In genomic region chr12:69777341-69777730, GRCm38 (mm10) we compare ENCODE assay signal across 25 mouse cellular contexts. TPM values are rescaled to one million over a fixed set of nuclear protein-coding genes. Genes with fewer than 3 reads are reported as not detected.
DNase-seq lines count a peak whose midpoint lies in the region; ATAC-seq and TF ChIP-seq lines count a peak whose summit lies in the region.
"Had no signal": no experiment of that assay in that cellular context is flagged by ENCODE, and none has a peak within 500 bp of the region (broad histone marks: within the 10 kb centered on the region; RNA-seq: fewer than 3 reads in every experiment).

No protein-coding gene starts in this region.

- no peak for ATAC-seq in intestine, embryonic 15.5 days
- no peak for ATAC-seq in intestine, postnatal 0 days
- no peak for ATAC-seq in limb, embryonic 15.5 days (ENCODE audit: insufficient number of reproducible peaks, low FRiP score, low TSS enrichment, low read depth)
- ATAC-seq in kidney, embryonic 16.5 days (ENCODE audit: low FRiP score, low TSS enrichment): no peak
- no peak for ATAC-seq in liver, embryonic 16.5 days (ENCODE audit: low read depth)
- ATAC-seq: forebrain, postnatal 0 days; hindbrain, postnatal 0 days had no signal

- H3K4me3 ChIP-seq in intestine, embryonic 15.5 days (replicated peaks): no peak overlapping the region
- H3K4me3 ChIP-seq in intestine, postnatal 0 days (ENCODE audit: low read depth, low read length): no peak overlapping the region
- no peak overlapping the region for H3K4me3 ChIP-seq in limb, embryonic 15.5 days
- H3K4me3 ChIP-seq in limb, embryonic 10.5 days: no peak overlapping the region
- no peak overlapping the region for H3K4me3 ChIP-seq in kidney, embryonic 16.5 days (ENCODE audit: low read length)
- no peak overlapping the region for H3K4me3 ChIP-seq in liver, embryonic 16.5 days (ENCODE audit: low read depth, low read length)
- H3K4me3 ChIP-seq: embryonic facial prominence, embryonic 13.5 days; forebrain, embryonic 10.5 days; heart, embryonic 15.5 days; hindbrain, embryonic 12.5 days; limb, embryonic 13.5 days had no signal

- 79% methylated on average over 6 of the region's 6 CpGs for WGBS in intestine, embryonic 15.5 days
- WGBS in intestine, postnatal 0 days: 72% methylated on average over 6 of the region's 6 CpGs
- 82% methylated on average over 6 of the region's 6 CpGs for WGBS in limb, embryonic 15.5 days
- WGBS in limb, embryonic 10.5 days: 85% methylated on average over 6 of the region's 6 CpGs
- 85% methylated on average over 6 of the region's 6 CpGs for WGBS in kidney, embryonic 16.5 days
- WGBS in liver, embryonic 16.5 days (ENCODE audit: insufficient replicate concordance): 74% methylated on average over 6 of the region's 6 CpGs

- no peak overlapping the region for H3K9ac ChIP-seq in intestine, embryonic 15.5 days
- no peak overlapping the region for H3K9ac ChIP-seq in intestine, postnatal 0 days (ENCODE audit: low read depth, low read length)
- no peak overlapping the region for H3K9ac ChIP-seq in limb, embryonic 15.5 days
- H3K9ac ChIP-seq in kidney, embryonic 16.5 days (replicated peaks; ENCODE audit: low read length): peak overlapping the region; percentile 49
- no peak overlapping the region for H3K9ac ChIP-seq in liver, embryonic 16.5 days (ENCODE audit: low read depth, low read length)
- H3K9ac ChIP-seq: embryonic facial prominence, embryonic 13.5 days; forebrain, postnatal 0 days; heart, embryonic 15.5 days; hindbrain, embryonic 12.5 days; limb, embryonic 13.5 days; lung, embryonic 14.5 days had no signal

- DNase-seq in limb, embryonic 10.5 days (ENCODE audit: low spot score): no peak
- no peak for DNase-seq in Muller cell, postnatal 12 days (ENCODE audit: inconsistent ontology term)
- DNase-seq in cerebellum, adult 18-20 months: no peak
- DNase-seq: adrenal gland, postnatal 14 days; cerebellum, adult 11-12 months; cerebellum, postnatal 10 days; forebrain, postnatal 0 days; gastrocnemius, postnatal 14 days; heart, postnatal 36 days; midbrain, embryonic 14.5 days; retina, postnatal 1 day; right cerebral cortex, postnatal 14 days; thymus, adult 18-20 months had no signal

- H3K9me3 ChIP-seq in intestine, embryonic 15.5 days: no peaks in the 10 kb centered on the region
- H3K9me3 ChIP-seq in intestine, postnatal 0 days (ENCODE audit: control insufficient read depth): no peaks in the 10 kb centered on the region
- H3K9me3 ChIP-seq in limb, embryonic 15.5 days: no peaks in the 10 kb centered on the region
- H3K9me3 ChIP-seq in limb, embryonic 10.5 days (replicated peaks): no peaks in the 10 kb centered on the region
- no peaks in the 10 kb centered on the region for H3K9me3 ChIP-seq in kidney, embryonic 16.5 days (ENCODE audit: low read length)
- H3K9me3 ChIP-seq in liver, embryonic 16.5 days (replicated peaks; ENCODE audit: control insufficient read depth, low read length): no peaks in the 10 kb centered on the region
- H3K9me3 ChIP-seq: embryonic facial prominence, embryonic 13.5 days; forebrain, embryonic 10.5 days; heart, embryonic 15.5 days; hindbrain, embryonic 12.5 days; limb, embryonic 13.5 days had no signal

- no peak overlapping the region for H3K4me2 ChIP-seq in intestine, embryonic 15.5 days (replicated peaks)
- H3K4me2 ChIP-seq in intestine, postnatal 0 days (replicated peaks; ENCODE audit: low read depth): no peak overlapping the region
- H3K4me2 ChIP-seq in limb, embryonic 15.5 days: no peak overlapping the region
- H3K4me2 ChIP-seq in kidney, embryonic 16.5 days (replicated peaks; ENCODE audit: low read depth, low read length): no peak overlapping the region
- no peak overlapping the region for H3K4me2 ChIP-seq in liver, embryonic 16.5 days (ENCODE audit: low read depth, low read length)
- H3K4me2 ChIP-seq: embryonic facial prominence, embryonic 13.5 days; heart, embryonic 15.5 days; hindbrain, embryonic 12.5 days; limb, embryonic 13.5 days; lung, embryonic 14.5 days had no signal

- no peaks in the 10 kb centered on the region for H3K27me3 ChIP-seq in intestine, embryonic 15.5 days (replicated peaks)
- no peaks in the 10 kb centered on the region for H3K27me3 ChIP-seq in intestine, postnatal 0 days (replicated peaks; ENCODE audit: control insufficient read depth, insufficient read depth, low read length)
- H3K27me3 ChIP-seq in limb, embryonic 15.5 days: no peaks in the 10 kb centered on the region
- H3K27me3 ChIP-seq in limb, embryonic 10.5 days (ENCODE audit: low read depth, poor library complexity, severe bottlenecking): no peaks in the 10 kb centered on the region
- H3K27me3 ChIP-seq in kidney, embryonic 16.5 days (ENCODE audit: insufficient read depth, low read length): no peaks in the 10 kb centered on the region
- no peaks in the 10 kb centered on the region for H3K27me3 ChIP-seq in liver, embryonic 16.5 days (ENCODE audit: control insufficient read depth, insufficient read depth, low read depth, low read length)
- H3K27me3 ChIP-seq: embryonic facial prominence, embryonic 13.5 days; heart, embryonic 15.5 days; hindbrain, embryonic 12.5 days; limb, embryonic 13.5 days had no signal

- H3K4me1 ChIP-seq in intestine, embryonic 15.5 days (replicated peaks): peaks cover 11% of the 10 kb centered on the region
- no peaks in the 10 kb centered on the region for H3K4me1 ChIP-seq in intestine, postnatal 0 days (replicated peaks; ENCODE audit: control insufficient read depth, insufficient read depth, low read length)
- peaks cover 7% of the 10 kb centered on the region; the same call in 1 of the 2 replicates for H3K4me1 ChIP-seq in limb, embryonic 15.5 days
- peaks cover 6% of the 10 kb centered on the region; the same call in 1 of the 2 replicates for H3K4me1 ChIP-seq in limb, embryonic 10.5 days
- peaks cover 37% of the 10 kb centered on the region for H3K4me1 ChIP-seq in kidney, embryonic 16.5 days (ENCODE audit: insufficient read depth, low read length)
- peaks cover 22% of the 10 kb centered on the region for H3K4me1 ChIP-seq in liver, embryonic 16.5 days (ENCODE audit: control insufficient read depth, low read depth, low read length)

- TF ChIP-seq CTCF in intestine, postnatal 0 days (IDR thresholded peaks at IDR 0.05; ENCODE audit: low read depth): no peak

- no peaks in the 10 kb centered on the region for H3K36me3 ChIP-seq in intestine, embryonic 15.5 days
- H3K36me3 ChIP-seq in intestine, postnatal 0 days (ENCODE audit: control insufficient read depth, insufficient read depth): no peaks in the 10 kb centered on the region
- H3K36me3 ChIP-seq in limb, embryonic 15.5 days: no peaks in the 10 kb centered on the region
- no peaks in the 10 kb centered on the region for H3K36me3 ChIP-seq in limb, embryonic 10.5 days
- H3K36me3 ChIP-seq in kidney, embryonic 16.5 days (ENCODE audit: insufficient read depth, low read length): no peaks in the 10 kb centered on the region
- no peaks in the 10 kb centered on the region for H3K36me3 ChIP-seq in liver, embryonic 16.5 days (ENCODE audit: control insufficient read depth, insufficient read depth)
- H3K36me3 ChIP-seq: embryonic facial prominence, embryonic 13.5 days; forebrain, embryonic 10.5 days; heart, embryonic 15.5 days; hindbrain, embryonic 12.5 days; limb, embryonic 13.5 days had no signal

- H3K27ac ChIP-seq in intestine, embryonic 15.5 days: 0 out of 2 replicates have a peak overlapping the region, but pooled peaks have one; percentile 28
- H3K27ac ChIP-seq in intestine, postnatal 0 days (ENCODE audit: low read depth, low read length): no peak overlapping the region
- 0 out of 2 replicates have a peak overlapping the region, but pooled peaks have one; percentile 22 for H3K27ac ChIP-seq in limb, embryonic 15.5 days
- H3K27ac ChIP-seq in limb, embryonic 10.5 days: no peak overlapping the region
- peak overlapping the region; percentile 97 for H3K27ac ChIP-seq in kidney, embryonic 16.5 days (ENCODE audit: low read length)
- H3K27ac ChIP-seq in liver, embryonic 16.5 days (ENCODE audit: low read length): peak overlapping the region; percentile 39; the same call in 1 of the 2 replicates
- H3K27ac ChIP-seq: embryonic facial prominence, embryonic 13.5 days; forebrain, embryonic 10.5 days; heart, embryonic 15.5 days; hindbrain, embryonic 12.5 days; hindbrain, postnatal 0 days; limb, embryonic 13.5 days had no signal

RNA-seq across cellular contexts. Expression of gene Cdkl1, which starts 13.7 kb away (rescaled TPM):
- polyA plus RNA-seq in intestine, embryonic 15.5 days (2015; fragmentation: Nextera tagmentation; extraction: Ambion mirVana): 2.7 and 2.9 TPM in 2 replicates
- polyA plus RNA-seq in intestine, postnatal 0 days (2015; fragmentation: Nextera tagmentation; extraction: Ambion mirVana): 1.5 and 1.6 TPM in 2 replicates
- 1.4 and 1.5 TPM in 2 replicates for polyA plus RNA-seq in limb, embryonic 15.5 days (2015; fragmentation: Nextera tagmentation; extraction: Ambion mirVana)
- polyA plus RNA-seq in limb, embryonic 10.5 days (2016; fragmentation: Nextera tagmentation; extraction: Ambion mirVana): 1.0 and 1.2 TPM in 2 replicates
- 25.7 and 32.4 TPM in 2 replicates for polyA plus RNA-seq in kidney, embryonic 16.5 days (2015; fragmentation: Nextera tagmentation; extraction: Ambion mirVana)
- 1.7 TPM in 2 replicates for polyA plus RNA-seq in liver, embryonic 16.5 days (2015; fragmentation: Nextera tagmentation; extraction: Ambion mirVana)

RNA-seq across cellular contexts. Expression of gene Atp5s, which starts 52.6 kb away (rescaled TPM):
- 29.6 and 31.3 TPM in 2 replicates for polyA plus RNA-seq in intestine, embryonic 15.5 days (2015; fragmentation: Nextera tagmentation; extraction: Ambion mirVana)
- polyA plus RNA-seq in intestine, postnatal 0 days (2015; fragmentation: Nextera tagmentation; extraction: Ambion mirVana): 26.1 and 31.6 TPM in 2 replicates
- polyA plus RNA-seq in limb, embryonic 15.5 days (2015; fragmentation: Nextera tagmentation; extraction: Ambion mirVana): 28.3 and 28.8 TPM in 2 replicates
- 26.3 and 27.9 TPM in 2 replicates for polyA plus RNA-seq in limb, embryonic 10.5 days (2016; fragmentation: Nextera tagmentation; extraction: Ambion mirVana)
- 31.7 and 33.5 TPM in 2 replicates for polyA plus RNA-seq in kidney, embryonic 16.5 days (2015; fragmentation: Nextera tagmentation; extraction: Ambion mirVana)
- polyA plus RNA-seq in liver, embryonic 16.5 days (2015; fragmentation: Nextera tagmentation; extraction: Ambion mirVana): 16.7 and 18.4 TPM in 2 replicates

RNA-seq across cellular contexts. Expression of gene L2hgdh, which starts 52.7 kb away (rescaled TPM):
- polyA plus RNA-seq in intestine, embryonic 15.5 days (2015; fragmentation: Nextera tagmentation; extraction: Ambion mirVana): 20.7 and 21.6 TPM in 2 replicates
- polyA plus RNA-seq in intestine, postnatal 0 days (2015; fragmentation: Nextera tagmentation; extraction: Ambion mirVana): 13.8 and 14.3 TPM in 2 replicates
- polyA plus RNA-seq in limb, embryonic 15.5 days (2015; fragmentation: Nextera tagmentation; extraction: Ambion mirVana): 18.0 and 22.7 TPM in 2 replicates
- 21.3 and 22.7 TPM in 2 replicates for polyA plus RNA-seq in limb, embryonic 10.5 days (2016; fragmentation: Nextera tagmentation; extraction: Ambion mirVana)
- 25.2 and 26.9 TPM in 2 replicates for polyA plus RNA-seq in kidney, embryonic 16.5 days (2015; fragmentation: Nextera tagmentation; extraction: Ambion mirVana)
- 11.6 and 12.2 TPM in 2 replicates for polyA plus RNA-seq in liver, embryonic 16.5 days (2015; fragmentation: Nextera tagmentation; extraction: Ambion mirVana)

Comparison
In these comparisons a context has a peak if more than half of its experiments do, and no peak if none do; other contexts are left out.
1. H3K27ac ChIP-seq: peak in intestine, embryonic 15.5 days (single experiment), limb, embryonic 15.5 days (single experiment), kidney, embryonic 16.5 days (single experiment) and liver, embryonic 16.5 days (single experiment); none in intestine, postnatal 0 days (single experiment) and limb, embryonic 10.5 days (single experiment).